Mouse (Mus musculus) hindlimb bud, embryonic 11.5 days (tissue): ENCODE measurements around the gene Prr15.

Experiments
- DNase-seq: peaks from one replicate; pipeline ENCODE4 v3.0.0-alpha.2; 2012; ENCODE audit warnings: low read depth, low spot score; ENCODE audit errors: extremely low spot score

Gene Prr15

GRCm38 (mm10) chr6:54325246-54325885 is at the start of gene Prr15:
TSS of gene Prr15 (plus strand) at chr6:54325835.
- DNase-seq = no peak

GRCm38 (mm10) chr6:54277234-54277633 is 48.4 kb upstream of the Prr15 start:
- no peak for DNase-seq

- no peak for DNase-seq
These were observed 47.8 kb upstream of the Prr15 start for GRCm38 (mm10) chr6:54277828-54278227.

- DNase-seq = no peak
These were observed 47.0 kb upstream of the Prr15 start for GRCm38 (mm10) chr6:54278613-54279012.

GRCm38 (mm10) chr6:54279391-54279790 is 46.2 kb upstream of the Prr15 start:
- DNase-seq = no peak

- DNase-seq = no peak
These were observed 45.4 kb upstream of the Prr15 start for GRCm38 (mm10) chr6:54280248-54280647.

- DNase-seq = no peak
These were observed 42.3 kb upstream of the Prr15 start for GRCm38 (mm10) chr6:54283299-54283698.

GRCm38 (mm10) chr6:54284167-54284711 is 41.4 kb upstream of the Prr15 start:
- no peak for DNase-seq

GRCm38 (mm10) chr6:54286813-54287212 is 38.8 kb upstream of the Prr15 start:
- DNase-seq = no peak

- no peak for DNase-seq
These were observed 35.7 kb upstream of the Prr15 start for GRCm38 (mm10) chr6:54289774-54290500.

- no peak for DNase-seq
These were observed 28.4 kb upstream of the Prr15 start for GRCm38 (mm10) chr6:54297231-54297630.

- no peak for DNase-seq
These were observed 26.2 kb upstream of the Prr15 start for GRCm38 (mm10) chr6:54299417-54299816.

- DNase-seq = no peak
These were observed 19.9 kb upstream of the Prr15 start for GRCm38 (mm10) chr6:54305777-54306176.

GRCm38 (mm10) chr6:54313071-54313470 is 12.6 kb upstream of the Prr15 start:
- DNase-seq = no peak

GRCm38 (mm10) chr6:54318618-54319017 is 7.0 kb upstream of the Prr15 start:
- no peak for DNase-seq

- no peak for DNase-seq
These were observed 6.4 kb upstream of the Prr15 start for GRCm38 (mm10) chr6:54319198-54319597.

- DNase-seq = no peak
These were observed 5.4 kb upstream of the Prr15 start for GRCm38 (mm10) chr6:54320236-54320635.

GRCm38 (mm10) chr6:54326671-54327625 is 1.3 kb downstream of the Prr15 start:
- no peak for DNase-seq

GRCm38 (mm10) chr6:54327626-54328003 is 2.0 kb downstream of the Prr15 start:
- DNase-seq = no peak

GRCm38 (mm10) chr6:54328783-54329182 is 3.1 kb downstream of the Prr15 start:
- no peak for DNase-seq

- DNase-seq = no peak
These were observed 4.0 kb downstream of the Prr15 start for GRCm38 (mm10) chr6:54329598-54329997.
